Mouse (Mus musculus) kidney, adult 2 months (tissue): Measurements from ENCODE around the gene Pcp4. TPM values are rescaled to one million over a fixed set of nuclear protein-coding genes. Genes with fewer than 3 reads are reported as not detected.

Source experiments
- DNase-seq: peaks from one replicate; pipeline ENCODE4 v3.0.0; 2021
- H3K27ac ChIP-seq: fragments of 200-500 bp; 2 replicates; pipeline ENCODE4 v1.5.1; 2012; ENCODE audit warnings: low read depth, low read length, control low read depth, inconsistent platforms; ENCODE audit not compliant: insufficient read depth
- H3K27me3 ChIP-seq: fragments of 200-500 bp; replicated peaks from 2 replicates; pipeline ENCODE4 v1.6.1; 2012; ENCODE audit warnings: mild to moderate bottlenecking, moderate library complexity, low read length, inconsistent platforms; ENCODE audit not compliant: control insufficient read depth, insufficient read depth
- H3K36me3 ChIP-seq: fragments of 200-500 bp; 2 replicates; pipeline ENCODE4 v1.6.1; 2012; ENCODE audit warnings: mild to moderate bottlenecking, moderate library complexity, low read length, inconsistent platforms; ENCODE audit not compliant: control insufficient read depth, insufficient read depth
- H3K4me1 ChIP-seq: fragments of 200-500 bp; 2 replicates; pipeline ENCODE4 v1.6.1; 2011; ENCODE audit warnings: low read length; ENCODE audit not compliant: control insufficient read depth, insufficient read depth
- H3K4me3 ChIP-seq: fragments of 200-500 bp; 2 replicates; pipeline ENCODE4 v1.5.1; 2011; ENCODE audit warnings: mild to moderate bottlenecking, low read depth, low read length, control low read depth; ENCODE audit not compliant: insufficient read depth
- CTCF ChIP-seq: fragments of 200-500 bp; conservative IDR thresholded peaks from 2 replicates; pipeline ENCODE4 v1.5.1; 2011; ENCODE audit warnings: low read depth, mild to moderate bottlenecking, control low read depth, low read length, moderate library complexity, mixed read lengths; ENCODE audit not compliant: insufficient read depth, insufficient read length
- POLR2A ChIP-seq: fragments of 200-500 bp; IDR thresholded peaks from one replicate; pipeline ENCODE4 v1.6.1; 2011; ENCODE audit warnings: low read depth, low read length, control low read depth
- WGBS: fragments of 180-500 bp; shearing (Covaris S2); methylation state at CpG from one replicate; pipeline ENCODE4 v1.1.7; 2018; 5-methylcytosine and 5-hydroxymethylcytosine counted together
- polyA plus RNA-seq: library from polyadenylated mRNA; depleted of rRNA; stranded (reverse); fragments of >200 nt; gene quantifications from 2 replicates; pipeline ENCODE4 v1.2.3, GENCODE M21; 2012

Pcp4 gene
- polyA plus RNA-seq, 1 experiment = 0.34 TPM

DNA sequence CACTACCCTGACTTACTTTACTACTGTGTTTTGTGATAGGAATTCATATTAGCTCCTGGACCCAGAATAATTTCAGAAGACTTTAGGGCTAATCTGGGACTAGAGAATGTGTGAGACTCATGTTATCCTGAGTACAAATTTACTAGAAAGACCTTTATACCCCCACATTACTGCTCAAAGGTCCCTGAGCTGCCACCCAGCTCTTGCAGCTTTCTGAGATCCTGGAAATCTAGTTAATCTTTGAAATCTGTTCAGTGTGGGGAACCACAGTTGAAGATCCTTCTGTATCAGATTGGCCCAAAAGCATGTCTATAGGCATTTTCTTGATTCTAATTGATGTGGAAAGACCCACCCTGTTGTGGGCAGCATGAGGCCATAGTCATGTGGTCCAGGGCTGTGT, 69.0 kb downstream of the Pcp4 start:
- Histone ChIP-seq H3K4me3 (no peak overlapping the region), H3K4me1 (peaks cover 5% of the 10 kb centered on the region; the same call in 1 of the 2 replicates), H3K36me3 (no peaks in the 10 kb centered on the region), H3K27ac (no peak overlapping the region), H3K27me3 (no peaks in the 10 kb centered on the region)
- TF ChIP-seq POLR2A = no peak
- no peak for TF ChIP-seq CTCF
- DNase-seq = peak; percentile 73

DNA sequence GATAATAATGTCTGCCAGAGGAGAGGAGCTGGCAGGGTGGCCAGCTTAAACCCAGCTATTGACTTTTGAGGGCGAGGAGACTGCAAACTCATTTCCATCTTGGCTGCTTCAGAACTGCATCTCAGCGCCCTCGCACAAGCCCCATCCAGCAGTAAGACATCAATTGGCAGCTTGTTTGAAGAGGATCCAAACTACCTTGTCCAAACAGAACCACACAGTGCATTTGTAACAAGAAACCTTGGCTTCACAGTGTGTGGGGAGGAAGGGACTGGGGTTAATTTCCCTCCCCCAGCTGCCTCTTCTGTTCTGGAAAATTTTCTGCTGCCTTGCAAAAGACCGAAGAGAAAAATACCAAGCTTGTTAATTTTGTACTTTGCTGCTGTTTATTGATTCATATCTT, 71.7 kb downstream of the Pcp4 start:
- Histone ChIP-seq H3K4me1 (peaks cover 5% of the 10 kb centered on the region; the same call in 1 of the 2 replicates), H3K27ac (no peak overlapping the region), H3K4me3 (no peak overlapping the region), H3K27me3 (no peaks in the 10 kb centered on the region), H3K36me3 (no peaks in the 10 kb centered on the region)
- TF ChIP-seq POLR2A = no peak
- no peak for TF ChIP-seq CTCF
- WGBS = 57% methylated on average over 4 of the region's 4 CpGs
- no peak for DNase-seq

DNA sequence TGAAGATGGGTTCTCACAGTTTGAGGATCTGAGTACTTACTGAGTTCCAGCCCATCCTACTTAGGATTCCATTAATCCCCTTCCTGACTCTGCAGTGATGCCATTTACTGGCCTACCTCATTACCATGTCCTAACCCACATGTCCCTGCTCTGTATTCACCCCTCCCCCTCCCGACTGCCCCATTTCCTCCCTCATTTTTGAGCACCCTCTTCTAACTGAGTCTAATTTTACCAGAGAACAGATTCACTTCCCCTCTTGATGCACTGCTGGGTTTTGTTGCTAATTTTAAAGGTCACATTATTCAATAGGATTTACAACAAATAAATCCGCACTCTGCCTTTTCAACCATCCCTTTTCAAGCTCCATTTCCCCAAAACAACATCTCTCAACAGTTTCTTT, 73.7 kb downstream of the Pcp4 start:
- H3K4me1 ChIP-seq = peaks cover 3% of the 10 kb centered on the region; the same call in 1 of the 2 replicates
- H3K4me3 ChIP-seq = no peak overlapping the region
- no peak overlapping the region for H3K27ac ChIP-seq
- no peaks in the 10 kb centered on the region for H3K27me3 ChIP-seq
- no peaks in the 10 kb centered on the region for H3K36me3 ChIP-seq
- peak; percentile 21 for DNase-seq
- TF ChIP-seq POLR2A = no peak
- no peak for TF ChIP-seq CTCF
- WGBS = 48% methylated on average over 2 of the region's 2 CpGs

DNA sequence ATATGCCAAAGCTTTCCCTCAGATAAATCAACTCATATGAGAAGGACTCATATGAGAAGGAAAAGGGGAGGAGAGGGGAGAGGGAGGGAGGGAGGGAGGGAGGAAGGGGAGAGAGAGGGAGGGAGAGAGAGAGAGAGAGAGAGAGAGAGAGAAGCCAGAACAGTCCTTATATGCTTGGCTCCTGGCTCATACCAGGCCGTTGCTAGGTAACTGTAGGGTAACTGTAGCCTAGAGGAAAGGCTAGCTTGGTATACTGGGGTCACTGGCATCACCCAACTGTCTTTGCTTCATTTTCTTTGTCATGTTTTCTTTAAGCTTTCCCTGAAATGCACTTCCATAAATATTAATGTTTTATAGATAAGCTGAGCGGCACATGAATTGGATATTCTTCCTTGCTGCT, 85.3 kb downstream of the Pcp4 start:
- H3K36me3 ChIP-seq = no peaks in the 10 kb centered on the region
- H3K4me1 ChIP-seq = no peaks in the 10 kb centered on the region
- H3K4me3 ChIP-seq = no peak overlapping the region
- WGBS = 78% methylated on average over 2 of the region's 2 CpGs
- H3K27me3 ChIP-seq = no peaks in the 10 kb centered on the region
- DNase-seq = no peak
- H3K27ac ChIP-seq = no peak overlapping the region
- no peak for TF ChIP-seq CTCF
- no peak for TF ChIP-seq POLR2A

DNA sequence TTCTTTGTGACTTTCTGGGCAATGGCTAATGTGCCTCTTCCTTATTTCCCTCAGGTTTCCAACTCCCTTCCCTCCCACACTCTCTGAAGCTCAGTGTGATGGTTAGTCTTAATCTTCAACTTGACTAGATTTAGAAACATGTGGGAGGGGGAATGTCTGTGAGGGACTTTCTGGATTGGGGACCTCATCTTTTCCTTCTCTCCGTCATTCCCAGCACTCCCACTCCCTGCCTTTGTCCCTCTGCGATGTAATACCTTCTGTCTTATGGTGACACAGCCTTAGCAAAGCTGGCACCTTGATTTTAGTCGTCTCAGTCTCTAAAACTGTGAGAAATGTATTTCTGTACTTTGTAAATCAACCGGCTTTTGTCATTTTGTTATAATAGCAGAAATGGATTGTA, 88.0 kb downstream of the Pcp4 start:
- Histone ChIP-seq H3K27me3 (no peaks in the 10 kb centered on the region), H3K4me1 (no peaks in the 10 kb centered on the region), H3K4me3 (no peak overlapping the region), H3K27ac (no peak overlapping the region), H3K36me3 (no peaks in the 10 kb centered on the region)
- DNase-seq = no peak
- no peak for TF ChIP-seq CTCF
- no peak for TF ChIP-seq POLR2A
- WGBS = 80% methylated on average over 4 of the region's 4 CpGs

DNA sequence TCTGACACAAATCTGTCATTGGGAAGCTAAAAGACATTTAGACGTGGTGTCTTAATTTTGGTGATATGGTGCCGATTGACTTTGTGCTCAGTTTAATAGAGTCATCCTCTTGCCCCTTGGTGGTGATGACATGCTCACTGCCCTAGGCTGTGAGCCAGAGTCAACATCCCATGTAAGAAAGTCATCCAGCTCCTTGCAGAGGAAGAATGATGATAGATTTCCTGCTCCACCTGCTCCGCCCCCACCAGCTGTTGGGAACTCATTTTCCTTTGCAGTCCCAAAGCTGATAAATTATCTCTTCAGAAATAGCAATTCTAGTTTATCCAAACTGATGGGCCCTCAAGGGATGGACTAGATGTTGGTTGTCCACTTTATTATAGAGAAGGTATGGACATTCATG, 89.2 kb downstream of the Pcp4 start:
- TF ChIP-seq CTCF (no peak), POLR2A (no peak)
- peak; percentile 25 for DNase-seq
- no peaks in the 10 kb centered on the region for H3K27me3 ChIP-seq
- H3K27ac ChIP-seq = no peak overlapping the region
- no peaks in the 10 kb centered on the region for H3K36me3 ChIP-seq
- no peaks in the 10 kb centered on the region for H3K4me1 ChIP-seq
- no peak overlapping the region for H3K4me3 ChIP-seq
- WGBS = 54% methylated on average over 3 of the region's 3 CpGs

DNA sequence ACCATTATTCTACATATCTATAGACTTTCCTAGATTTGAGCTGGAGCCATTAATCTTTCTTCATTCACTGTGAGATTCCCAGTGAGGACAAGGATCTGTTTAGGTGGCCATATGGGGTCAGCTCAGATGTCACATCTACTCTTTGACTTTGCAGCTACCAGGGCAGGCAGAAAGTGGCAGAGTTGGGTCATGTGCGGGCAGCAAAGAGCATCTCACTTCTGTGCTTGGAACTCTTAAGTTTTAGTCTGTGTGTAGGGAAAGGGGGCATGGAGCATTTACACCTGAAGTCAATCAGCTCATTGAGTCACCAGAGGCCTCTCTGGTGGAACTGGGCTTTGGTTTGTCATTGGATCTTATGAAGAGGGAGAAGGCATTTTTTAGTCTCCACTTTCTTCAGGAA, 90.9 kb downstream of the Pcp4 start:
- H3K4me1 ChIP-seq = no peaks in the 10 kb centered on the region
- DNase-seq = no peak
- no peak overlapping the region for H3K27ac ChIP-seq
- WGBS = 88% methylated on average over 1 of the region's 1 CpGs
- no peaks in the 10 kb centered on the region for H3K36me3 ChIP-seq
- no peaks in the 10 kb centered on the region for H3K27me3 ChIP-seq
- TF ChIP-seq POLR2A (no peak), CTCF (no peak)
- H3K4me3 ChIP-seq = no peak overlapping the region

DNA sequence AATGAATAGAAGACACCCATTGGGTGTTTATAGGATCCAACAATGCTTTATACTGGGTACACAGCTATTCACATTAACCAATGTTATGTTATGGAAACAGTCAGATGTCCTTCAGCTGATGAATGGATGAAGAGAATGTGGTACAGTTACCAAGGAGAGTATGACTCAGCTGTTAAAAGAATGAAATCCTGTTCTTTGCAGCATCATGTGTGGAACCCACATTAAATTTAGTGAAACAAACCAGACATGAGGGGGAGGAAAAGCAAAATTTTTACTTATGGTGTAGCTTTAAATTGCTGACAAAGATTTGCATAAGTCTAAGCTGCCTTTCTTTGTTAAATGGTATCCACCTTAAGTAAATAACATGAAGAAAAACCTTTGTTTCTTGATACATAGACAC, 92.4 kb downstream of the Pcp4 start:
- no peaks in the 10 kb centered on the region for H3K4me1 ChIP-seq
- H3K27ac ChIP-seq = no peak overlapping the region
- H3K27me3 ChIP-seq = no peaks in the 10 kb centered on the region
- TF ChIP-seq POLR2A (no peak), CTCF (no peak)
- no peaks in the 10 kb centered on the region for H3K36me3 ChIP-seq
- no peak for DNase-seq
- H3K4me3 ChIP-seq = no peak overlapping the region
